Mouse (Mus musculus): ENCODE data around the gene Fbxw8. TPM values are rescaled to one million over a fixed set of nuclear protein-coding genes. Genes with fewer than 3 reads are reported as not detected.

Gene Fbxw8
- 35.0 and 36.6 TPM in 2 replicates for polyA plus RNA-seq (2016; fragmentation: Nextera tagmentation; extraction: Ambion mirVana)

DNA sequence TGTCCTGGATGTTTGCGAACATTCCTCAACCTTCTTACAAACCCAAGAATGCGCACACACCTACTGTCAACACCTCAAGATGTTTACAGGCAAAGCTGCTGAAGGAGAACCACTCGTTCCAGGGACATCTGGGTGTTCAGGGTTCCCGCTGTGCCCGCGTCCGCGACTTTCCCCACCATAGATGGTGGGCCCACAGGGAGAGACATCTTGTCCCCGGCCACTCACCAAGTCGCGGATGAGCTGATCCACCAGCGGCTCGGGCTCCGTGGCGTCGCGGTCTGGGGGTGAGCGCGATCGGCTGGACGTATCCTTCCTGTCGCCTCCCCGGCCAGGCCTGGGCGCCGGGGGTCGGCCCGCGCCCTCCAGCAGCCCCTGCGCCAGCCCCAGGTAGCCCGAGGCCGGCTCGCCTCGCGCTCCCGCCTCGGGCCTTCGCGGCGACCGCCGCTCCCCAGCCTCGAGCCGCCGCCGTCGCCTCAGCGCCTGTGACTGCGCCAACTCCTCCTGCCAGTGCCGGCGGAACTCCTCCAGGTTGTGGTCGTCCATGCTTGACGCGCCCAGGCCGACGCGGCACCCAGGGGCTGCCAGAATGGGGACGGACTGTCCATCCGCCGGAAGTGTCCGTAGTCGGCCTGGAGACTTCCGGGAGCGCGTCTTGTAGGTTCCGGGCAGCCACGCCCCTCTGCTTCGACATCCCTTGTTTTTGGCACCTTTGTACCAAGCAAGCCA is at the start of gene Fbxw8:
TSS of gene Fbxw8 (minus strand) at position 626 of the 726 bp plus-strand sequence.
- H3K9me3 ChIP-seq = no peaks in the 10 kb centered on the region
- DNase-seq (ENCODE audit: low spot score) = peak; percentile 93

DNA sequence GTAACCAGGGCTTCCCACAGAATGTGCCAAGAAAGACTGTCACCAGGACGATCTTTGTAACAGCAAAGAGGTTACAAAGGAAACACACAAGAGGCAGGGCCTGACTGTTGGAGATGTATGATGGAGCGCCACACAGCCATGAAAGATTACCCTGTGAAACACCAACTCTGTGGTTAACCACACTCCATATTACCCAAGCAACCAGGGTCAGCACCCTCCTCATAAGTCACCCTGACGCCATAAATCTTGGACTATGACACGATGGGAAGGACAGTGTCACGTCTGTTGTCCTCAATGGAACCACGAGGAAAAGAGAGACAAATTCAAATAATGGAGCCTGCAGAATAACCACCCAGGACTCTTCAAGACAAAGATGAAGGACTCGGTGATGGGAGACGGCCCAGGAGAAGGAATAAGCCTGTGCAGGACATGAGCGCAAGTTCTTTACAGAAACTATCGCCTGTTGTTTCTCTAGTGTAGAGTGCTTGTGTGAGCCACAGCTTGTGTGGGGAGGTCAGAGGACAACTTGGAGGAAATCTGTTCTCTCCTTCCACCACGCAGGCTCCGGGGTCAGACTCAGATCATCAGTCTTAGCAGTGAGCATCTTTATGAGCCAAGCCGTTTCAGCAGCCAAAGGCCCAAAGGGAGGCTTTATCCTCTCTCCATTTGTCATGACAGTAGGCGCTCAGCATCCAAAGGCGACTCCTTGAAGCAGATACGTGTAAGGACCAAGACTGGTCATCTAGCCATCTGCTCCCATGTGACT is 49.6 kb upstream of the Fbxw8 start:
- 86% methylated on average over 16 of the region's 16 CpGs for WGBS
- Histone ChIP-seq H3K4me3 (no peak overlapping the region), H3K27ac (replicated peaks) (no peak overlapping the region), H3K36me3 (replicated peaks) (peaks cover 3% of the 10 kb centered on the region; the same call in 1 of the 2 replicates), H3K27me3 (replicated peaks; ENCODE audit: low read depth, poor library complexity, severe bottlenecking) (peaks cover 5% of the 10 kb centered on the region; the same call in 1 of the 2 replicates), H3K9me3 (no peaks in the 10 kb centered on the region), H3K4me1 (peaks cover 32% of the 10 kb centered on the region)
- no peak for DNase-seq (ENCODE audit: low spot score)

More for the DNA sequence above, at the start of gene Fbxw8:
- under 1% methylated on average over 67 of the region's 67 CpGs for WGBS
- Histone ChIP-seq H3K4me1 (peaks cover 22% of the 10 kb centered on the region), H3K4me3 (peak within 1 kb of the TSS; percentile 97), H3K36me3 (replicated peaks) (peaks cover 35% of the 10 kb centered on the region), H3K27me3 (replicated peaks; ENCODE audit: low read depth, poor library complexity, severe bottlenecking) (0 out of 2 replicates have a peak, but pooled peaks cover 2% of the 10 kb centered on the region), H3K27ac (replicated peaks) (peak within 1 kb of the TSS; percentile 85)

DNA sequence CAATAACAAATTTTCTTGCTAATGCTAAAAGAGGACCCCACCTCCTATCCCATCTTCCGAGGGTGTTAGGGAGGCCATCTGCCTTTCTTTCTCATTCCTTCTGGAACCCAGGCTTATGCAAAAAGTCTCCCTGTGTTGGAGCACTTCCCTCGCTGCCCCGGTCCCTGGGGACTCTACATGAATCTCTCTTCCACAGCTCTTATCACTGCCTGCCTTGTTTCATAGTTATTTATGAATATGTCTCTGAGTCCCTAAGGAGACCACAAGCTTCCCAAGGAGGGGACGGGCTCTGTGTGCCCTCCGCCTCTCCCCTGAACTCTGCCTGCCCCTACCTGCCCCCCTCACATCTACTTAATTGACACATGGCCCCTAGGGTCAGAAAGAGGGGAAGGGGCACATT is 44.4 kb upstream of the Fbxw8 start:
- no peaks in the 10 kb centered on the region for H3K9me3 ChIP-seq
- H3K36me3 ChIP-seq (replicated peaks) = peaks cover 3% of the 10 kb centered on the region; the same call in 1 of the 2 replicates
- no peak for DNase-seq (ENCODE audit: low spot score)
- 58% methylated on average over 5 of the region's 5 CpGs for WGBS
- H3K4me1 ChIP-seq = peaks cover 20% of the 10 kb centered on the region
- no peak overlapping the region for H3K27ac ChIP-seq (replicated peaks)
- H3K27me3 ChIP-seq (replicated peaks; ENCODE audit: low read depth, poor library complexity, severe bottlenecking) = peaks cover 6% of the 10 kb centered on the region; the same call in 1 of the 2 replicates
- H3K4me3 ChIP-seq = no peak overlapping the region

DNA sequence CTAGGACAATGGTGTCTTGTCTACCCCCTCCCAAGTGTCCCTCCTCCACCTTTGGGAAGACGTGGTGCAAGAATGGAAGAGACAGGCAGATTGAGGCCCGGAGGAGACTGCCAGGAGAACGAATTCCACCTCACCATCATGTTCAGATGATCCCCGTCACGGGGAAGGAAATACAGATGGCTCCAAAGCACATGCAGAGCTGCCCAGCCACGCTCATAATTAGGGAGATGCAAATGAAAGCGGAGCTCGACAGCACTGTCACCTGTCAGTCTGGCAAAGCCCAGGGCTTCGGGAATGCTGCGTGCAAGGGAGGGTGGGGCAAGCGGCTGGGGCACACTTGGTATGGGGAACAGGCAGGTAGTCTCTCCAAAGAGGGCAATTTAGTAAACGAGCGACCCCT is 42.2 kb upstream of the Fbxw8 start:
- H3K27me3 ChIP-seq (replicated peaks; ENCODE audit: low read depth, poor library complexity, severe bottlenecking) = peaks cover 28% of the 10 kb centered on the region
- no peak overlapping the region for H3K4me3 ChIP-seq
- WGBS = 73% methylated on average over 13 of the region's 13 CpGs
- no peak for DNase-seq (ENCODE audit: low spot score)
- H3K4me1 ChIP-seq = peaks cover 15% of the 10 kb centered on the region
- no peak overlapping the region for H3K27ac ChIP-seq (replicated peaks)
- H3K9me3 ChIP-seq = no peaks in the 10 kb centered on the region
- peaks cover 3% of the 10 kb centered on the region; the same call in 1 of the 2 replicates for H3K36me3 ChIP-seq (replicated peaks)

DNA sequence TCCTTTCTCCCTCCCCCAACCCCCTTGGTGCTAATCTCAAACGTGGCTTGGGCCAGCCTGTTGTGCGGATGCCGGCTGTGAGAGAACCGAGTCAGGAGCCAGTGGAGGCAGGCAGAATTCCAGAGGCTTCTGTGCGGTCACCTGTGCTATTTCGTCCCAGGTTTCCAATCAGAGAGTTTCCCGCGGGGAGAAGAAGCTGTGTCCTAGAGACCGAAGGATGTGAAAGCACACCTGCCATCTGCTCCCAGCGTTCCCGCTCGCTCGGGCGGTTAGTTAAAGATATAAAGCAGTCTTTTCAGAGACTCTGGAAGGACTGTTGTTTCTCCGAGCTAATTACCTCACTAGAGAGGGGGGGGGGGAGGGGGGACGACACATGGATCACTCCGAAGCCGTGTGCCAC is 37.0 kb upstream of the Fbxw8 start:
- Histone ChIP-seq H3K27ac (replicated peaks) (peak overlapping the region; percentile 19; the same call in 1 of the 2 replicates), H3K27me3 (replicated peaks; ENCODE audit: low read depth, poor library complexity, severe bottlenecking) (peaks cover 50% of the 10 kb centered on the region), H3K4me1 (peaks cover 56% of the 10 kb centered on the region), H3K9me3 (no peaks in the 10 kb centered on the region), H3K4me3 (0 out of 2 replicates have a peak overlapping the region, but pooled peaks have one; percentile 0), H3K36me3 (replicated peaks) (no peaks in the 10 kb centered on the region)
- WGBS = 20% methylated on average over 18 of the region's 18 CpGs
- no peak for DNase-seq (ENCODE audit: low spot score)

DNA sequence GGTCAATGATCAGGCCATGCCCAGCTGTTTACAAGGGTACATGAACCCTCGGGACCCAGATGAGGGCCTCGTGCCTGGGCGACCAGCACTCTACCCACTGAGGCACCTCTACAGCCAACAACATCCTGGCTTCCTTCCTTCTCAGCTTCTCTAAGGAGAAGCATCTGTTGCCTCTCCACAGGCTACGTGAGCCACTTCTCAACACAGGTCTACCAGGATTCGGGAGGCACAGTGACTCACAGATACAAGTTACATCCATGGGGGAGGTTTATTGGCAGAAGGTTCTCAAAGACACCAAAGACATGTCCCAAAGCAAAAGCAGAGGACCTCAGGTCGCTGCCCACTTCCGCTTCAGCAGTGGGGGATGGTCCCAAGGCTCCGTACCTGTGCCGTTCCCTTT is 35.2 kb upstream of the Fbxw8 start:
- Histone ChIP-seq H3K4me1 (peaks cover 72% of the 10 kb centered on the region), H3K9me3 (no peaks in the 10 kb centered on the region), H3K36me3 (replicated peaks) (no peaks in the 10 kb centered on the region), H3K4me3 (no peak overlapping the region), H3K27me3 (replicated peaks; ENCODE audit: low read depth, poor library complexity, severe bottlenecking) (peaks cover 53% of the 10 kb centered on the region), H3K27ac (replicated peaks) (no peak overlapping the region)
- WGBS = 86% methylated on average over 9 of the region's 9 CpGs
- no peak for DNase-seq (ENCODE audit: low spot score)

DNA sequence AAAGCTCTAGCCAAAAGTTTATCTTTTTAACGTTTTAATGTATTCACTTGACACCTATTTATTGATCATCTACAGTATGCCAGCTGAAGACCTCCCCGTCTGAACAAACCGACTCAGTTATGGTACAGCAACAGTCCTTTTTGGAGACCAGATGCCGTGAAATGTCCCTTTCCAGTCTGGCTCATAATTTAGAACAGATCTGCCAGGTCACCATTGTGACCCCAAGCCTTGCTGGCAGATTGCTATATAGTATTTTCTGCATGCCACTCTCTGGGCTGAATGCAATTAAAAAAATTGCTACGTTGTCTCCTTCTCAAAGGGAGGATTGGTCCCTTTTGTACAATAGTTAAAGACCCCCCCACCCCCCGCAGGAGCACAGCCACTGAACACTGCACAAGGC is 33.1 kb upstream of the Fbxw8 start:
- Histone ChIP-seq H3K4me1 (peaks cover 78% of the 10 kb centered on the region), H3K36me3 (replicated peaks) (no peaks in the 10 kb centered on the region), H3K9me3 (no peaks in the 10 kb centered on the region), H3K27me3 (replicated peaks; ENCODE audit: low read depth, poor library complexity, severe bottlenecking) (peaks cover 40% of the 10 kb centered on the region), H3K27ac (replicated peaks) (no peak overlapping the region), H3K4me3 (no peak overlapping the region)
- WGBS = 45% methylated on average over 6 of the region's 6 CpGs
- DNase-seq (ENCODE audit: low spot score) = peak; percentile 55

DNA sequence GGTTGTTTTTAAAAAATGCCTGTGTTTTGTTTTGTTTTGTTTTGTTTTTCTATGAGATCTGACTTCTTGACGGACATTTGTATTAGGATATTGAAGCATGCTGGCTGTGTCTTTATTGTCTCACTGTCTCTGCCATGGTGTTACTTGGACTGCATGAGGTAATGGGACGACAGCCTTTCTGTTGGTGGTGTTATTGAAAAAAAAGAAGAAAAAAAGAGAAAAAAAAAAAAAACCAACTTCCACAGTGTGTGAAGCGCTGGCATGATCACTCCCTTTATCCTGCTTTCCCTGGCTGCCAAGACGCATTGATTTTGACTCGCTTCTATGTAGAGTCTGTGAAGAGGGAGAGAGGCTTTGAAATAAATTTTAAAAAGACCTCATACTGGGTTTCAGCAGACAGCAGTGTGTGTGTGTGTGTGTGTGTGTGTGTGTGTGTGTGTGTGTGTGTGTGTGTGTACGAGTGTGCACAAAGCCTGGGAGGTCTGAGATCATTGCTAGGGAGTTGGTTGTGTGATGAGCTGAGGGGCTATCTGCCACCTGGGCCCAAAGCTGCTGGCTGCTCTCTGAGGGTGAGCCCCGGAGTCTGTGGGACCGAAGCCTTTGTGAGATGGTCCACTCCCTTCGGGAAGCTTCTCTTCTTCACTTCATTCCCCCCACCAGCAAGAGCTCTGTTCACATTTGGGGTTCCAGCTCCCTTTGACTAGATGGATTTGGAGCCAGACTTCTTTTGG is 31.8 kb upstream of the Fbxw8 start:
- 87% methylated on average over 9 of the region's 9 CpGs for WGBS
- DNase-seq (ENCODE audit: low spot score) = no peak
- Histone ChIP-seq H3K4me3 (no peak overlapping the region), H3K4me1 (peaks cover 69% of the 10 kb centered on the region), H3K27me3 (replicated peaks; ENCODE audit: low read depth, poor library complexity, severe bottlenecking) (peaks cover 27% of the 10 kb centered on the region), H3K36me3 (replicated peaks) (no peaks in the 10 kb centered on the region), H3K9me3 (no peaks in the 10 kb centered on the region), H3K27ac (replicated peaks) (no peak overlapping the region; the same call in 1 of the 2 replicates)

DNA sequence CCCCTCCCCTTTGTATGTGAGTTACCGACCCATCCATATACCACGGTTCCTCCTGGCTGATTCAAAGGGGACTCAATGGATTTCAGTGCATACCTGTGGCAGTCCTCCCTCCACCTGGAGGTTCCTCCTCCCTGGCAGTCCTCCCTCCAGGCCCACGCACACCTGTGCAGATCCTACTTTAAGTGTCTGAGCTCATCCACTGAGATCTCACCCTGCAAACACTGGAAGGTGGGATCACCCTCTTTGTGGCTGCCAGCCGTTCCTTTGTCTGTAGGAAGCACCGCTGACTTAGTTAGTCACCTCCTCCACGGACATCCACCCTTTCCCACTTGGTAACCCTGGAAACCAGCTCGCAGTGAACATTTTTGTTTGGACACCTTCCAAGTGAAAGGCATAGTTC is 22.4 kb upstream of the Fbxw8 start:
- H3K9me3 ChIP-seq = peaks cover 8% of the 10 kb centered on the region
- no peaks in the 10 kb centered on the region for H3K36me3 ChIP-seq (replicated peaks)
- peaks cover 18% of the 10 kb centered on the region for H3K4me1 ChIP-seq
- no peak overlapping the region for H3K4me3 ChIP-seq
- no peak overlapping the region for H3K27ac ChIP-seq (replicated peaks)
- H3K27me3 ChIP-seq (replicated peaks; ENCODE audit: low read depth, poor library complexity, severe bottlenecking) = peaks cover 37% of the 10 kb centered on the region
- DNase-seq (ENCODE audit: low spot score) = no peak
- 83% methylated on average over 7 of the region's 7 CpGs for WGBS

DNA sequence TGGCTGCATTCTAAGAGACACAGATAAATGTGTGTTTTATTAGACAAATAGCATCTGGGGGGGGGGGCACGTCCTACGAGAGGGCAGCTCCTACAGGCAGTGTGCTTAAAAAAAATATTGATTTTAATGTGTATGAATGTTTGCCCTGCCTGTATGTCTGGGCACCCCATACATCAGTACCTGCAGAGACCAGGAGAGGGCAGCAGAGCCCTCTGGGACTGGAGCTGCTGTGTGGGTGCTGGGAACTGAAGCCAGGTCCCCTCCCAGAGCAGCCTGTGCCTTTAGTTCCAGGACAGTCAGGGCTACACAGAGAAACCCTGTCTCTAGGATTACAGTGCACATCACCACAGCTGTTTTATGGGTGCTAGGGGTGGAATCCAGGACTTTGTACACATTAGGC is 19.9 kb upstream of the Fbxw8 start:
- H3K4me3 ChIP-seq = peak overlapping the region; percentile 54
- peaks cover 38% of the 10 kb centered on the region for H3K4me1 ChIP-seq
- H3K27ac ChIP-seq (replicated peaks) = peak overlapping the region; percentile 61; the same call in 1 of the 2 replicates
- no peak for DNase-seq (ENCODE audit: low spot score)
- no peaks in the 10 kb centered on the region for H3K36me3 ChIP-seq (replicated peaks)
- 15% methylated on average over 2 of the region's 2 CpGs for WGBS
- peaks cover 62% of the 10 kb centered on the region for H3K27me3 ChIP-seq (replicated peaks; ENCODE audit: low read depth, poor library complexity, severe bottlenecking)
- peaks cover 8% of the 10 kb centered on the region for H3K9me3 ChIP-seq

DNA sequence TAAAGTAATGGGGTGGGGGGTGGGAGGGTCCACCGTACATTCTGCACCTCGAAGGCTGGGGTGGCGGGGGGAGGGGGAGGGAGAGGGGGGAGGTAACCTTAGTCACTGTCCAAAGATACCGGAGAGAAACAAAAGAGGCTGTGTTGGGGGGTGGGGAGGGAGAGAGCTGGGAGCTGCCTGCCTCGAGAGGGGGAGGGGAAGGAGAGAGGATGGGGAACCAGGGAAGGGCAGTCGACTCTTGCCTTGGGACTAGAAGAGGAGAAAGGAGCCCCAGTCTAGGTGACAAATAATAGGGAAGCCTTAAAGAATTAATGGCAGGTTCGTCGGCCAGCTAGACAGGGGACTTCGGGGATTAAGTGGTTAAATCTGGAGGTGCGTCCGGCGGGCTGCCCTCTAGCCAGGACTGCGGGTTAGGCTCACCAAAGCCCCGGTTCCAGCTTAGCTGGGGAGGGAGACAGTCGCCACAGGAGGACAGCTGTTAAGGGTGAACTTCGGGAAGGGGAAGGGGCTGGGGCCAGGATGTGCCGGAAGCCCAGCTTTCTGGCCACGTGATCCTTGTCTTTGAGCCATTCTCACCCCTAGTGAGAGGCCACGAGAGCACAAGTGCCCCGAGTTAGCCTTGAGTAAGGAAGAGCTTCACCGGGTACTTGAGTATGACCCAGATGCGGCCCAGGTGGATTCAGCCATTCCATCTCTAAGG is 19.2 kb upstream of the Fbxw8 start:
- under 1% methylated on average over 22 of the region's 22 CpGs for WGBS
- H3K36me3 ChIP-seq (replicated peaks) = no peaks in the 10 kb centered on the region
- peak overlapping the region; percentile 54 for H3K4me3 ChIP-seq
- H3K9me3 ChIP-seq = peaks cover 8% of the 10 kb centered on the region
- peaks cover 69% of the 10 kb centered on the region for H3K27me3 ChIP-seq (replicated peaks; ENCODE audit: low read depth, poor library complexity, severe bottlenecking)
- peak; percentile 60 for DNase-seq (ENCODE audit: low spot score)
- H3K4me1 ChIP-seq = peaks cover 42% of the 10 kb centered on the region
- H3K27ac ChIP-seq (replicated peaks) = peak overlapping the region; percentile 61; the same call in 1 of the 2 replicates

Measured in embryonic facial prominence, embryonic 10.5 days (tissue).